Mouse (Mus musculus): ENCODE measurements around the gene Fut8. TPM values are rescaled to one million over a fixed set of nuclear protein-coding genes. Genes with fewer than 3 reads are reported as not detected.

Gene Fut8
- total and polyA plus RNA-seq, 3 experiments, result 60.6 to 124 (median 86.0) TPM

DNA sequence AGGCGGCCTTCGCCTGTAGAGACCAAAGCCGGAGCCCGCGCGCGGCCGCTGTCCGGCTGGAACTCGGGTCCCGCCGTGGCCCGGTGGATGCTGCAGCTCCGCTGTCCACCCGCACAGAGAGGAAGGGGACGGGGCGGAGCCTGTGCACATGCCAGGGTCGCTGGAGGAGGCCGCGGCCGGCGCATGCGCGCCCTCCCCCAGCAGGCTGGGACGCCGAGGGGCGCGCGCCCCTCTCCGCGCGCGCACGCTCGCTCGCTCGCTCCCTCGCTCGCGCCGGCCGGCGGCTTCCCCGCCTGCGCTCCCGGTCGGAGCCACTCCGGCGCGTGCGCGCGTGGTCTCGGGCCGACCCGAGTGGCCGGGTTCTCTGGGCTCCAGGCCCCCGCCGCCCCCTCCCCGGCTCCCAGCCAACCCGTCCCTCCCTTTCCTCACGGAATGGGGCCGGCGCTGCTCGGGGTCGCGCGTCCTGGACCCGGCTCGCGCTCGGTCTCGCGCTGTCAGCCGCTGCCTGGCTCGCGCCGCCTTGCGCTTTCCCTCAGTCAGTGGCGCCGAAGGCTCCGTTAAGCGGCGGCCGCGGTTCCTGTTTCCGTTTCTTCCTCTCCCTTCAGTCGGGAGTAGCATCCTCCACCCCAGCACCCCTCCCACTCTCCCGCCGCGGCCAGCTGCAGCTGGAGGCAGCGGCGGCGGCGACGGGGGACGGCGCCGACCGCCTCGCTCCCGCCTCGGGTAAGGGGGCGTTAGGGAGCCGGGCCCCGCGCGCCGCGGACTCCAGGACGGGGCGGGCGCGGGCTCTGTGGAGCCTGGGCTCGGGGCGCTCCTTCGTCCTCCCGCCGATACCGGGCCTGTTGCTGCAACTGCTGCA, 835 bp downstream of the Fut8 start (continued):
- TF ChIP-seq MEF2A (IDR thresholded peaks at IDR 0.05; ENCODE audit: borderline replicate concordance, low read depth, low read length), result no peak

- H3K4me1 ChIP-seq (ENCODE audit: control insufficient read depth in 1 of 2, insufficient read depth in 2 of 2), result peaks cover 0 to 44% of the 10 kb centered on the region in 2 experiments; a peak in 2 of 4 replicates
- TF ChIP-seq CHD1 (IDR thresholded peaks at IDR 0.05; ENCODE audit: low read depth, low read length) (0 out of 2 replicates have a peak, but pooled peaks have one; percentile 71), SIN3A (IDR thresholded peaks at IDR 0.05; ENCODE audit: low read length) (peak; percentile 45), MYC (IDR thresholded peaks at IDR 0.05; ENCODE audit: low read depth, low read length) (no peak)
- dilution Hi-C loops (cut with MboI; ENCODE audit: extremely low pct_ligation_motif_present, extremely low pct_unique_long_range_greater_than_20kb, low sequenced_read_pairs) (no loop called here), in situ Hi-C loops (cut with MboI; ENCODE audit: low pct_ligation_motif_present, low pct_unique_long_range_greater_than_20kb, low sequenced_read_pairs) (loop anchor here (5.0 to 25.0 kb wide), 5 partner anchors 95 to 548 kb away; no protein-coding TSS in a partner anchor)
- H3K27me3 ChIP-seq (replicated peaks), result no peaks in the 10 kb centered on the region
- H3K36me3 ChIP-seq (replicated peaks in 1 of 2; ENCODE audit: control insufficient read depth in 1 of 2, insufficient read depth in 1 of 2, low read length in 1 of 2), result peaks cover 0 to 3% of the 10 kb centered on the region in 2 experiments
- peak; percentile 48 for DNase-seq (ENCODE audit: extremely low read depth)
- H3K9me3 ChIP-seq (replicated peaks; ENCODE audit: low read length), result no peaks in the 10 kb centered on the region
- H3K4me3 ChIP-seq (replicated peaks in 1 of 3; ENCODE audit: low read depth in 2 of 3, low read length in 2 of 3, poor library complexity in 1 of 3), result peak overlapping the region; percentile 79 to 95 (median 84)
- H3K9ac ChIP-seq (ENCODE audit: insufficient read depth, low read depth), result peak overlapping the region; percentile 89
- H3K79me2 ChIP-seq (replicated peaks; ENCODE audit: control insufficient read depth, extremely low read depth, insufficient read depth, poor library complexity, severe bottlenecking), result peaks cover 29% of the 10 kb centered on the region
- peak overlapping the region; percentile 71 for H3K27ac ChIP-seq (ENCODE audit: insufficient read depth, low read depth)
- peak overlapping the region; percentile 44; the same call in 1 of the 2 replicates for H3K4me2 ChIP-seq (ENCODE audit: insufficient read depth, low read depth, poor library complexity, severe bottlenecking)
Observed at GRCm38 (mm10) chr12:77239390-77240061, 1.6 kb downstream of the Fut8 start.

DNA sequence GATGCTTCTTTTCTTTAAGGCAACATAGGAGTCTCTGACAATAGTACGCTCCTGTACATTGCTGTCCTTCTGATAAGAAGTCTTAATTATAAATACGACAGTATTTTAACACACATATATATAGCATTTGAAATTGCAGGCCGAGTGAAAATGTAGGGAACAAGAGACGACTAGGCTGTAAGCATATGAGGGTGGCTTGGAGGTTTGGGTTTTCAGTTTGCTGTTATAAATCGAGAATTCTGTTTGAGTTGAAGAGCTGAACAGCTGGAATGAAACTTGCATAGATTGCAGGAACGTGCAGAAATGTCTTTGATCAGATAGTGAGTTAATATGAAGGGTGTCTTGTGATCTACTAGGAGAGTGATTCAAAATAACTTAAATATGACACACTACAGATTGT, 2.4 kb downstream of the Fut8 start:
- Histone ChIP-seq H3K36me3 (replicated peaks in 1 of 2; ENCODE audit: control insufficient read depth in 1 of 2, insufficient read depth in 1 of 2, low read length in 1 of 2) (peaks cover 0 to 5% of the 10 kb centered on the region in 2 experiments), H3K79me2 (replicated peaks; ENCODE audit: control insufficient read depth, extremely low read depth, insufficient read depth, poor library complexity, severe bottlenecking) (peaks cover 33% of the 10 kb centered on the region), H3K27me3 (replicated peaks) (no peaks in the 10 kb centered on the region), H3K9me3 (replicated peaks; ENCODE audit: low read length) (no peaks in the 10 kb centered on the region), H3K27ac (ENCODE audit: insufficient read depth, low read depth) (no peak overlapping the region), H3K4me2 (ENCODE audit: insufficient read depth, low read depth, poor library complexity, severe bottlenecking) (peak overlapping the region; percentile 69; the same call in 1 of the 2 replicates), H3K4me1 (ENCODE audit: control insufficient read depth in 1 of 2, insufficient read depth in 2 of 2) (peaks cover 2 to 44% of the 10 kb centered on the region in 2 experiments; a peak in 2 of 4 replicates), H3K4me3 (replicated peaks in 1 of 3; ENCODE audit: low read depth in 2 of 3, low read length in 2 of 3, poor library complexity in 1 of 3) (peak overlapping the region; percentile 59 to 95 (median 79)), H3K9ac (ENCODE audit: insufficient read depth, low read depth) (peak overlapping the region; percentile 89)
- in situ Hi-C loops (cut with MboI; ENCODE audit: low pct_ligation_motif_present, low pct_unique_long_range_greater_than_20kb, low sequenced_read_pairs), result loop anchor here (5.0 to 25.0 kb wide), 3 partner anchors 238 to 547 kb away; no protein-coding TSS in a partner anchor
- dilution Hi-C loops (cut with MboI; ENCODE audit: extremely low pct_ligation_motif_present, extremely low pct_unique_long_range_greater_than_20kb, low sequenced_read_pairs), result no loop called here
- no peak for TF ChIP-seq IRF4 (IDR thresholded peaks at IDR 0.05; ENCODE audit: low read depth, low read length)
- peak; percentile 74 for TF ChIP-seq BHLHE40 (IDR thresholded peaks at IDR 0.05; ENCODE audit: low read depth, low read length)
- TF ChIP-seq ETS1 (conservative IDR thresholded peaks at IDR 0.05; ENCODE audit: low read depth, low read length), result no peak
- no peak for TF ChIP-seq NRF1 (IDR thresholded peaks at IDR 0.05; ENCODE audit: low read depth, low read length)
- no peak for DNase-seq (ENCODE audit: extremely low read depth)

Data from CH12.LX (cell line).